Mouse (Mus musculus) neutrophil, adult 5-6 weeks (primary cell): ENCODE results near the gene Lsmem1. TPM values are rescaled to one million over a fixed set of nuclear protein-coding genes. Genes with fewer than 3 reads are reported as not detected.
"Not testable (repeated sequence)": the region's sequence is repeated elsewhere in the genome, so short reads cannot be mapped to it uniquely, and the experiment has no call there.

Source experiments
- ATAC-seq: fragments of 151-379, 151-347 bp; 2 replicates; pipeline ENCODE4 v1.8.0; 2017; ENCODE audit warnings: mild to moderate bottlenecking, moderate TSS enrichment; ENCODE audit not compliant: insufficient number of reproducible peaks, poor library complexity, low FRiP score, severe bottlenecking; ENCODE audit errors: extremely low read depth
- total RNA-seq: library from RNA; stranded (forward); fragments of 200-1000 nt; gene quantifications from 2 replicates; pipeline ENCODE4 v1.2.3, GENCODE M21; 2017

The Lsmem1 gene
- total RNA-seq, 1 experiment from 2014 or later, result 0.23 TPM

GRCm38 (mm10) chr12:40218430-40218945 lies 19.2 kb upstream of the Lsmem1 start:
- ATAC-seq, result no peak

DNA sequence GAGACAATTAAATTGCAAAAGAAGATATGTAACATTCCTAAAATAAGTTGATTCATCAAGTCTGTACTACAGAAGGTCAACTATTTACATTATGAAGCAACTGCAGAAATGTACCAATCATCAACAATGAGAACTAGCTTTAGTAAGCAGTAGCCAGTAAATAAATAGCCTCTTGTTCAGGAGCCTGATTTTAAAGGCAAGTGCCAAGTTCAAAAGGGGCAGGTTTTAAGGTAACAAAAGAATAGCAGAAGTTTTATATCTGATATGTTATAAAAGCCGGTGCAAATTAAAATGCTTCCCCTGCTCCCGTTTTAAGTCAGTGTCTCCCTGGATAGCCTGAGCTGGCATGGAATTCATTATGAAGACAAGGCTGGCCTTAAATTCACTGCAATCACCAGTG lies 18.5 kb upstream of the Lsmem1 start:
- ATAC-seq, result no peak

GRCm38 (mm10) chr12:40214888-40215876 lies 15.9 kb upstream of the Lsmem1 start:
- ATAC-seq, result no peak

DNA sequence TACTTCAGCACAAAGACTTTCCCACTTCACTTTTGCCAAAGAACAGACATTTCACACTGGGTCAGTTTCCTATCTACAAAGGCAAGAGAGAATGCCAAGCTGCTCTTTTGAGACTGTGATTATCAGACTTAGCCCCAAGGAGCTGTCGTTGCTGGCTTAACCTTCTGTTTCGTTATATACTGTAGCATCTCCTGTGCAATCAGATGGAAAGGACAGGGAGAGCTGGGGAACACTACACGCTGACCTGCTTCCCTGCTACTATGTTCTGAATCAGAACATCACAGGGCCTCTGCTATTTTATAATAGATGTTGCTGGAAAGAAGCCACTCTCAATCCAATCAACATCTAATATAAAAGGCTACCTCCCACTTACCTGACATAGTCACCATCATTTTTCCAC lies 9.8 kb upstream of the Lsmem1 start:
- ATAC-seq, result no peak

- no peak for ATAC-seq
Observed at GRCm38 (mm10) chr12:40207909-40208308, 8.6 kb upstream of the Lsmem1 start.

- no peak for ATAC-seq
Observed at GRCm38 (mm10) chr12:40202161-40203035, 3.1 kb upstream of the Lsmem1 start.

DNA sequence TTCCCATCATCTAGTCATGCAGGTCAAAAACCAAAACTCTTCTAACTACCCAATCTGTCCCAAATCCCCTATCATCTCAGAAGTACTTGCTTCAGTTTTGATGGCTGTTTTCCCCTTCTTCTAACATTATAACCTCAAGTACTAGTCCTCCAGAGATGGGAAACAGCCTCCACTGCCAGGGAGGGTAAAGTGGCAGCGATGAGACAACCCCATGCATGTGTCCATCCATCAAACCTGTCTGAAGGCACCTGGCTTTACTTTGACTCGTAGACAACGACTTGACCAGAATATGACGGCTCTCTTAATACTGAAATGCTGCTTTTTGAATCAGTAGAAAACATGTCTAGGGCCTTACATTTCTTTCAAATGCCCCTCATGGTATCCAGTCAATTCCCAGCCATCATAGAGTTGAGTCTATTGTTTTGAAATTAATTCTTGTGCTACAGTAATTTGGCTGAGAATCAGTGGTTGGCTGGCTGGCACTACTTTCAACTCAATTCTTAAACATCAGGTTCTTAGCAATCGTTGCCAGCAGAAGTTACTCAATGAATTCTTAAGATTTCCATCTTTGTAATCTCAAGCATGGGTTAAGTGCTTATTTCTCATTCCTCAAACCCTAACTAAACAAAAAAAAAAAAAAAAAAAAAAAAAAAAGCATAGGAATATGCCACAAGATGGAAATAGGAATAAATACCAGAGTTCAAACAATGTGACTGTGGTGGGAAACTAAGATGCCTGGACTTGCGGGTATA lies 1.4 kb upstream of the Lsmem1 start:
- no peak for ATAC-seq

GRCm38 (mm10) chr12:40199795-40200402 lies 609 bp upstream of the Lsmem1 start:
- ATAC-seq, result peak; percentile 77

DNA sequence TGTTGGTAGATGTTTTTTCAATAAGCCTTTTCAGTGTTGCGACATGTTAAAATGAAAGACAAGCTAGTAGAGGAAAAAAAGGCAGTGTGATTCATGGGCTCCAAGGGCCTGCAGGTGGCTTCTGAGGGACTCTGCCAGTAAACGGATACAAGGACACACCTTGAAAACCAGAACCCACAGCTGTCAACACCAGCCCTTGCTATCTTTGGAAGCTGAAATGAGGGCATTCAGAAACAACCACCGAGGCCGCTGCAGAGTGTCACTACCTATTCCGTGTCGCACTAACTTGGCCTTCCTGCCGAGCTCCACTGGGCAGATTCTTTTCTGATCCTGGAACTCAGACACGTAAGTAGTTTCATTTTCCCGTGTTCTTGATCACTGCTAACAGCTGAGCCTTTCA lies 863 bp downstream of the Lsmem1 start:
- peak; percentile 32; the same call in 1 of the 2 replicates for ATAC-seq

- no peak for ATAC-seq
Observed at GRCm38 (mm10) chr12:40198019-40198418, 1.3 kb downstream of the Lsmem1 start.

GRCm38 (mm10) chr12:40197511-40197910 lies 1.8 kb downstream of the Lsmem1 start:
- ATAC-seq, result no peak

DNA sequence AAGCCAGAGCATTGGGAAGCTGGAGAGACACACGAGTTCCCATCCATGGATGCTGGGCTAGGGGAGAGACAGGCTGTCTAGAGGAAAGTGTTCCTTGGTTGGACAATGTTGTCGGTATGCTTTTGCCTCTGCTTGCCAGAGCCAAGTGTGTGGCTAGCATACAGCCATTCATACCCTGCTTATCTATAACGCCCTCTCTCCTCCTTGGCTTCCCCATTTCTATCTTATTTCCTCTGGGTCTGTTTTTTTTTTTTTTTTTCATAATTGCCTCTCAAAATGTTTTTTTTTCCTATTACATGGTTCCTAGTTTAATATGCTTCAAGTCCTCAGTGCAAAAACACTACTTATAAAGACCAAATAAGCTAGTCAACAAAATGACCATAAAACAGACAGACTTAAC lies 13.8 kb downstream of the Lsmem1 start:
- no peak for ATAC-seq

GRCm38 (mm10) chr12:40177089-40177488 lies 22.2 kb downstream of the Lsmem1 start:
- 0 out of 2 replicates have a peak, but pooled peaks have one; percentile 41 for ATAC-seq

DNA sequence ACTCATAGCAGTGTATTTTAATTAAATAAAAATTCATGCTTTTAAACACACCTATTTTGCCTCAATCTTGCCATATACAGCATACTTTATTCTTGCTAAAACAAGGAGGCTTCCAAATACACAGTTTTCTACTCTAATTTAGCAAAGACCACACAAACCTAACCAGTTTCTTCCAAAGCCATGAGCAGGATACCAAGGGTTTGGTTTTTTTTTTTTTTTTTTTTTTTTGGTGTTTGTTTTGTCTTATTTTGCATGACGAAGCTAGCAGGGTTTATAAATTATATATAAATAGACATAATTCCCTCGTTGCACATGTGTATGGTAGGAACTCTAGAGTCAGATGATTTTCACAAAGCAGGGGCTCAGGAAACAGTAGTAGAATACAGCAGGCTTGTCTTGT lies 23.1 kb downstream of the Lsmem1 start:
- no peak for ATAC-seq

GRCm38 (mm10) chr12:40175171-40175570 lies 24.1 kb downstream of the Lsmem1 start:
- not testable (repeated sequence) for ATAC-seq

GRCm38 (mm10) chr12:40171637-40172036 lies 27.7 kb downstream of the Lsmem1 start:
- ATAC-seq, result no peak

DNA sequence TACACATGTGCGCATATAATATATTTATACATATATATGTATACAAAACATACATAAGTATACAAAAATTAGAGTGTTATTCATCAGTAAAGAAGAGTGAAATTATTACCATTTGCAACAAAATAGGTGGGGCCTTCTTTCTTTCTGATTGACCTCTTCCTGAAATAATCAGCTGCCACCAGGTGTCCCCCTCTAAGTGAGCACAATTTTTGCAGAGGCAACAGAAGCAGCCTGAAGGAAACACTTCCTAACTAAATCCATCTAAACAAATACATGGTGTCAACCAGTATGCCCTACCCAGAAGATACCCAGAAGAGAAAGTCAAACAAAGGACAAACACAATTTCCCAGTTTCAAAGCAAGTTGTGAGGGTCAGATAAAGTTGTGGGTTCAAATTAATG lies 29.6 kb downstream of the Lsmem1 start:
- no peak for ATAC-seq

DNA sequence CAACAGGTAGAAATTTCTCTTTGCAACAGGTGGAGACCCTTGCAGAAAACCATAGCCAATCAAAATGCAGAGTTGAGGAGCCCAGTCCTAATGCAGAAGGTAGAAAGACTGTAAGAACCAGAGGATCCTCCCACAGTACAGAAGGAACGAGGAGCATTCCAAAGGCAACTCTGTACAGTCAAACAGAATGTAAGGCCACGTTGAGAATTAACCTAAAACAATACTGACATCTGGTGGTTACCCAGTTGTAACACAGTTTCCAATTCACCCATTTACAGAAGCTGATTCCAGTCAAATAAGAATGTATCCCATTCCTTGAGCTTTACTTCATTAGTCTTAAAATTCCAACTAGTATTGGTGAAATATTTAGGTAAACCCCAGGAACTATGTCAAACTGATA lies 34.7 kb downstream of the Lsmem1 start:
- peak; percentile 66; the same call in 1 of the 2 replicates for ATAC-seq
